Mouse (Mus musculus): ENCODE results near the gene Gm28043. TPM values are rescaled to one million over a fixed set of nuclear protein-coding genes. Genes with fewer than 3 reads are reported as not detected.

Gene Gm28043
- total and polyA plus RNA-seq, 3 experiments: 0.39 to 1.1 (median 1.0) TPM

- no peaks in the 10 kb centered on the region for H3K79me2 ChIP-seq (replicated peaks; ENCODE audit: control insufficient read depth, insufficient read depth, low read length)
- WGBS: 44% methylated on average over 13 of the region's 13 CpGs
- DNase-seq: no peak
- H3K36me3 ChIP-seq (ENCODE audit: control insufficient read depth, insufficient read depth, low read length): no peaks in the 10 kb centered on the region
- no peak overlapping the region for H3K27ac ChIP-seq
- H3K4me3 ChIP-seq: no peak overlapping the region
- no peak overlapping the region for H3K9ac ChIP-seq (ENCODE audit: low read depth, low read length)
- H3K4me1 ChIP-seq (ENCODE audit: control insufficient read depth, insufficient read depth, low read length): no peaks in the 10 kb centered on the region
- TF ChIP-seq EP300 (IDR thresholded peaks at IDR 0.05; ENCODE audit: insufficient read depth, low read depth, low read length) (no peak), CTCF (IDR thresholded peaks at IDR 0.05) (0 out of 2 replicates have a peak, but pooled peaks have one; percentile 15)
- intact Hi-C loops (cut with DNase I): no loop called here
- H3K27me3 ChIP-seq (ENCODE audit: control insufficient read depth, insufficient read depth, low read length): no peaks in the 10 kb centered on the region
These were observed 116.0 kb downstream of the Gm28043 start for GRCm38 (mm10) chr17:29730510-29731265.

- WGBS: 63% methylated on average over 12 of the region's 12 CpGs
- intact Hi-C loops (cut with DNase I): no loop called here
- no peaks in the 10 kb centered on the region for H3K27me3 ChIP-seq (ENCODE audit: control insufficient read depth, insufficient read depth, low read length)
- H3K27ac ChIP-seq: no peak overlapping the region
- H3K4me3 ChIP-seq: no peak overlapping the region
- no peaks in the 10 kb centered on the region for H3K79me2 ChIP-seq (replicated peaks; ENCODE audit: control insufficient read depth, insufficient read depth, low read length)
- DNase-seq: no peak
- H3K36me3 ChIP-seq (ENCODE audit: control insufficient read depth, insufficient read depth, low read length): no peaks in the 10 kb centered on the region
- TF ChIP-seq EP300 (IDR thresholded peaks at IDR 0.05; ENCODE audit: insufficient read depth, low read depth, low read length) (no peak), POLR2A (IDR thresholded peaks at IDR 0.05; ENCODE audit: insufficient read depth, low read depth, low read length) (no peak), CTCF (IDR thresholded peaks at IDR 0.05) (no peak)
- H3K4me1 ChIP-seq (ENCODE audit: control insufficient read depth, insufficient read depth, low read length): no peaks in the 10 kb centered on the region
- H3K9ac ChIP-seq (ENCODE audit: low read depth, low read length): no peak overlapping the region
These were observed 116.7 kb downstream of the Gm28043 start for GRCm38 (mm10) chr17:29731266-29731952.

GRCm38 (mm10) chr17:29731953-29732325, 117.3 kb downstream of the Gm28043 start:
- H3K4me1 ChIP-seq (ENCODE audit: control insufficient read depth, insufficient read depth, low read length): no peaks in the 10 kb centered on the region
- DNase-seq: no peak
- no peak overlapping the region for H3K27ac ChIP-seq
- intact Hi-C loops (cut with DNase I): no loop called here
- TF ChIP-seq CTCF (IDR thresholded peaks at IDR 0.05): no peak
- no peak for TF ChIP-seq POLR2A (IDR thresholded peaks at IDR 0.05; ENCODE audit: insufficient read depth, low read depth, low read length)
- no peak for TF ChIP-seq EP300 (IDR thresholded peaks at IDR 0.05; ENCODE audit: insufficient read depth, low read depth, low read length)
- H3K27me3 ChIP-seq (ENCODE audit: control insufficient read depth, insufficient read depth, low read length): no peaks in the 10 kb centered on the region
- WGBS: 74% methylated on average over 6 of the region's 6 CpGs
- no peaks in the 10 kb centered on the region for H3K36me3 ChIP-seq (ENCODE audit: control insufficient read depth, insufficient read depth, low read length)
- no peak overlapping the region for H3K4me3 ChIP-seq
- H3K9ac ChIP-seq (ENCODE audit: low read depth, low read length): no peak overlapping the region
- H3K79me2 ChIP-seq (replicated peaks; ENCODE audit: control insufficient read depth, insufficient read depth, low read length): no peaks in the 10 kb centered on the region

GRCm38 (mm10) chr17:29732522-29732921, 117.8 kb downstream of the Gm28043 start:
- Histone ChIP-seq H3K9ac (ENCODE audit: low read depth, low read length) (no peak overlapping the region), H3K4me1 (ENCODE audit: control insufficient read depth, insufficient read depth, low read length) (no peaks in the 10 kb centered on the region), H3K79me2 (replicated peaks; ENCODE audit: control insufficient read depth, insufficient read depth, low read length) (no peaks in the 10 kb centered on the region), H3K27ac (no peak overlapping the region), H3K36me3 (ENCODE audit: control insufficient read depth, insufficient read depth, low read length) (no peaks in the 10 kb centered on the region), H3K27me3 (ENCODE audit: control insufficient read depth, insufficient read depth, low read length) (no peaks in the 10 kb centered on the region), H3K4me3 (no peak overlapping the region)
- DNase-seq: no peak
- 88% methylated on average over 2 of the region's 2 CpGs for WGBS
- intact Hi-C loops (cut with DNase I): no loop called here
- TF ChIP-seq EP300 (IDR thresholded peaks at IDR 0.05; ENCODE audit: insufficient read depth, low read depth, low read length) (no peak), POLR2A (IDR thresholded peaks at IDR 0.05; ENCODE audit: insufficient read depth, low read depth, low read length) (no peak), CTCF (IDR thresholded peaks at IDR 0.05) (no peak)

GRCm38 (mm10) chr17:29736448-29737014, 121.9 kb downstream of the Gm28043 start:
- no peak for DNase-seq
- 57% methylated on average over 15 of the region's 15 CpGs for WGBS
- Histone ChIP-seq H3K36me3 (ENCODE audit: control insufficient read depth, insufficient read depth, low read length) (no peaks in the 10 kb centered on the region), H3K79me2 (replicated peaks; ENCODE audit: control insufficient read depth, insufficient read depth, low read length) (no peaks in the 10 kb centered on the region), H3K27ac (no peak overlapping the region), H3K4me1 (ENCODE audit: control insufficient read depth, insufficient read depth, low read length) (peaks cover 2% of the 10 kb centered on the region; the same call in 1 of the 2 replicates), H3K9ac (ENCODE audit: low read depth, low read length) (no peak overlapping the region), H3K4me3 (no peak overlapping the region), H3K27me3 (ENCODE audit: control insufficient read depth, insufficient read depth, low read length) (no peaks in the 10 kb centered on the region)
- intact Hi-C loops (cut with DNase I): no loop called here
- TF ChIP-seq CTCF (IDR thresholded peaks at IDR 0.05) (no peak), POLR2A (IDR thresholded peaks at IDR 0.05; ENCODE audit: insufficient read depth, low read depth, low read length) (no peak), EP300 (IDR thresholded peaks at IDR 0.05; ENCODE audit: insufficient read depth, low read depth, low read length) (no peak)
